Mouse (Mus musculus) urinary bladder, adult 18-20 months (tissue): Measurements from ENCODE around the gene Clk1.
"Not testable (repeated sequence)": the region's sequence is repeated elsewhere in the genome, so short reads cannot be mapped to it uniquely, and the experiment has no call there.

Source experiments
- DNase-seq, 2 experiments: peaks; one replicate each; pipeline ENCODE4 v3.0.0; 2022; ENCODE audit warnings: low spot score in 2 of 2, mixed read lengths in 2 of 2

Clk1 gene

GRCm38 (mm10) chr1:58407321-58407720 lies 16.5 kb downstream of the Clk1 start:
- DNase-seq, result no peak

DNA sequence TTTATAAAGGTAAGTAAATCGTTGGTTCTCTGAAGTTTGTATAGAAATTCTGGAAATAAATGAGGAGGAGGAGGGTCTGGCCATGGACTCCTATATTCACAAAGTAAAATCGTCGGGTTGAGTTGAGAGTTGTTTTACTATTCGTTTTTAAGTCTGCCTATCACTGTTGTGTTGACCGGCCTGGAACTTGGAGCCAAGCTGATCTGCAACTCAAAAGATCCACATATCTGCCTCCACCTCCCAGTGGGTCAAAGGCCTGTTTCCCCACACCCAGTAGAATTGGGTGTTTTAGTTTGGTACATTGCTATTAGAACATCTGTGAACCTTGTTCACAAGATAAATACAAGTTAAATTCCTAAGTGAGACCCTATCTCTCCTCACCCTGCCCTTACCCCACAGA lies 20.1 kb downstream of the Clk1 start:
- no peak for DNase-seq

DNA sequence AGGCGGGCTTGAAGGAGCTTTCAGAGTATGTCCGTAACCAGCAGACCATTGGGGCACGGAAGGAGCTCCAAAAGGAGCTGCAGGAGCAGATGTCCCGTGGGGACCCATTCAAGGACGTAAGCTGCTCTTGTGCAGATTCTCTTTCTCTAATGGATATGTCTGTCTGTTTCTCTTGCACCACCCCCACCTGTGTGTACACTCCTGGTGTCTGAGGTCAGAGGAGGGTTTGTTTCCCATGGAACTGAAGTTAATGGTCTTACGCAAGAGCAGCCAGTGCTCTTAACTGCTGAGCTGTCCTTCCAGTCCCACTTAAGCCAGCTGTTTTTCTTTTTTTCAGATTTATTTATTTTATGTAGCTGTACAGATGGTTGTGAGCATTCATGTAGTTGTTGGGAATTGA lies 22.5 kb downstream of the Clk1 start:
- no peak for DNase-seq

DNA sequence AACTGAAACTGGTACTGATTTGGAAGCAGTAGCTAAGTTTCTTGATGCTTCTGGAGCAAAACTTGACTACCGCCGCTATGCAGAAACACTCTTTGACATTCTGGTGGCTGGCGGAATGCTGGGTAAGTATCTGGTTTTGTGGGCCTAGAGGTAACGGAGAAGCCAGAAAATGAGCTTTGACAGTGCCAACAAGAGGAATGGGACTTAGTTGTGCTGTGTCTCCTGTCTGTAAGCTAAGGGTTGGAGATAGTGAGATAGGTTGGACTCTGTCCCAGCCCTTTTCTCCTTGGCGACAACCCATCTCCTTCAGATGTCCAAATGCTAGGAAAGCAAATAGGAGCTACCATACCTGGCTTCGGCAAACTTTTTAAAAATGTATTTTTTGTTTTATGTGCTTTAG lies 26.1 kb downstream of the Clk1 start:
- no peak for DNase-seq

- no peak for DNase-seq
These were observed 27.7 kb downstream of the Clk1 start for GRCm38 (mm10) chr1:58396179-58396578.

DNA sequence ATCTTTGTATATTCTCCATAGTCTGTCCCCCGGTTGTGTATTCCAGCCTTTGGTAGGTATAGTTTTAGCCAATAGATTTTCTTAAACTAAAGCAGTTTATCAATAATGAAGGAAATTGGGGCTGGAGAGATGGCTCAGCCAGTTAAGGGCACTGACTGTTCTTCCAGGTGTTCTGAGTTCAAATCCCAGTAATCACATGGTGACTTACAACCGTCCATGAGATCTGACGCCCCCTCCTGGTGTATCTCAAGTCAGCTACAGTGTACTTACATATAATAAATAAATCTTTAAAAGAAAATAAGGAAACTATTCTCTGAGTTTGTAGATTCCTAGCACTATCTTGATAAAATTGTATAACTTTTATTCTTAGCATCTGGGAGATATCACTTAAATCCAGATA lies 28.5 kb downstream of the Clk1 start:
- no peak for DNase-seq

DNA sequence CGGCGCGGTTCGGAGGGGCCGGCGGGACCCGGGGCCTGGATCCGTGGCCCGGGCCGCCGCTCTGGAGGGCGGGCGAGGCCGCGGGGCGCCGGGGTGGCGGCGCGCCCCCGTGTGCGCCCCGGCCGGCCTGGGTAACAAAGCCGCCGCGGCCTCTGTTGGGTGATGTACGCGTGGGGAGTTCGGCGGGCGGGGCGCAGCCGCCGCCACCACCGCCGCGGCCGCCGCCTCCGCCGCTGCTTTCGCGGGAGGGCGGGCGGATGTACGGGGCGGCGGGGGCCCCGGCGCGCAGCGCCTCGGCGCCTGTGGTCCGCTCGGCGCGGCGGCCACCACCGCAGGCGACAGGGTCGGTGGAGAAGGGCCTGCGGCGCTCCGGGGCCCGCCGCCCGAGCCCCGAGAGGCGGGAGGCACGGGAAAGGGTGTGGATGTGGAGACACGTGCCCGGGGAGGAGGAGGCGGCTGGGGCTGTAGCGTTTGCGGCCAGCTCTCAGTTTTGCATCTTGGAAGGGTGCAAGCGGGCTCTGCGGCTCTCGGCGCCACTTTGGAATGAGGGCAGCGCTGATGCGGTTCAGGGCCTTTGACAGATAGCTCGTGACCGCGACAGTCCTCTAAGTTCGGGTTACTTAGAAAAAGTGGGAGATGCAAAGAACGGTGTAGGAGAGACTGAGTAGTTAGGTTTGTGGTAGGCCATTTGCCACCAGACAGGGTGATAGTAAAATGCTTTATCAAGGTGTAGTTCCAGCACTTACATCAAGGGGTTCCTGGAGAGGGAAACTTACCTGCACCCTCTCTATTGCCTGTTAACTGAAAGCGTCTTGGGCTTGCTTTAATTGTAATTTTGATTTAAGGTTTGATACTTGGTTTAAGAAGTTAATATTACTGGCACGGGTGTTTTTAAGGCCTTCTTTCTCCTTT lies 30.3 kb downstream of the Clk1 start:
- DNase-seq, result peak; percentile 23 to 46

DNA sequence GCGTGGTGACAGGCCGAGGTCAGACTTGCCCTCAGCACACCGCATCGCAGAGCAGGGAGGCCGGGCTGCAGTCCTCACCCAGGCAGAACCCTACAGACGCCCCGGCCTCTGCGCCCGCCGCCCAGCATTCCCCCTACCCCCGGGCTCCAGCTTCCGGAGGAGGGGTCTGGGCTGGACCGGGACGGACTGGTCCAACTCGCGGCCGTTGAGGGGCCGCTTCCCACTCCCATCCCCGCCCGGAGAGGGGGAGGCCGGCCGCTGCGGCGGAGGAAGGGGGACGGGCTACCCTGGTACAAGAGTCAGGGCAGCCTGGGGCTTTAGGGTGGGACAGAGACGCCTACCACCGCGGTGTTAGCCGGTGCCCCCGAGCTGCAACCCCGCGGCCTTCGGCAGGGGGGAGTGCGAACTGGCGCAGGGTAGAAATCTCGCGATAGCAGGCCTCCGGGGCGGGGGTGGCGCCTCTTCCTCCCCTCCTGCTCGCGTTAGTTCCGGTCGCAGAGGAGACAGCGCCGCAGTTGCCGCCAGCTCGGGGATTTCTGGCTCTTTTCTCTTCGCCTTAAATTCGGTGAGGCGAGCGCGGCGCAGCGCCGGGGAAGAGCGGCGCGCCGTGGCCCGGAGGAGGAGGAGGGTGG lies 31.1 kb downstream of the Clk1 start, which contains the start of gene Bzw1:
Gene Bzw1 (plus strand): TSS at position 247 of the 632 bp plus-strand sequence.
- DNase-seq, result peak; percentile 89 to 90

DNA sequence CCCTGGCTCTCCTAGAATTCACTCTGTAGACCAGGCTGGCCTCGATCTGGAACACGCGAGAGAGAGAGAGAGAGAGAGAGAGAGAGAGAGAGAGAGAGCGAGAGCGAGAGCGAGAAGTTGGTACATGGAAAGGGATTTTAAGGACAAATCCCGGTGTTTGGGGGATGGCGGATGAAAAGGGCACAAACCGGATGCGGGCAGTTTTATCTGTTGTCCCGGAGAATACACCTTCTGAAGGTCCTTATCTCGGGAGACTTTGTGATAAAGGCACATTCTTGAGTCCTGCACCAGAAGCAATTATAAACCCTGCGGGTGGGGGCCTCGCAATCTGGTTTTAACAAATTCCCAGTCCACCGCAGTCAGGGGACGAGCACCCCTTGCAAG lies 31.6 kb downstream of the Clk1 start:
- no peak for DNase-seq

DNA sequence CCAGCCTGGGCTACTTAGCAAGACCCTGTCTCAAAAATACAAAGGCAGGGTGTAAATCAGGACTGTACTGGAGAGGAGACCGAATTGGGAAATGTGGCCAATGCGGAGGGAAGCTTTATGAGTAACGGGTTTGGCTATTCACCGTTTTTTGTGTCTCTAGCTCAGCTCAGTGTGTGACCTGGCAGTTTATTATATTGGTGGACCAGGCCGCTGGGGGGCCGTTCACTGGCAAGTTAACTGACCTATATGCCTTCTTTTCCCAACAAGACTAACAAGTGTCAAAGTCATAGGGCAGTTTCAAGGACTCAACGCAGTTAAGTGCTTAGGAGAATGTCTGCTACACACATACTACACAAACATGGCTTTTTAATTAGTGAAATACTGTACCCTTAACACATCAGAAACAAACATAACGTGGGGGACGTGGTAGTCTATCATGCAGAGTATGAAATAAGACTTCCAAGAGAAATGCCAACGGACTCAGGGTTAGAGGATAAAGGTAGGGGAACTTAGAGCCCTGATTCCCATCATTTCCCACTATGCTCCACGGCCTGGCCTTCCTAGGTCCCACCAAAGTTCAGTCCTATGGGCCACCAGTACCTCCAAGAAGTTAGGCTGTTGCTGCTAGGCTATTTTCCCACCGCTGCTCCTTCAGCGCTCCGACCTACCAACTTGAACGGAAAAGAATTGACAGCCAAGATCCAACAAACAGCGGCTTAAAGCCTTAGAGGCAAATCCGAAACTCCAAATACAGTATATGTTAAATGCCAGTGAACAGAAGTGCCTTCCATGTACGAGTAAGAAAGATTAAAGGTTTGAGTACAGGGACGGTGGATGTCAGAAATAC lies 32.2 kb downstream of the Clk1 start:
- no peak for DNase-seq

GRCm38 (mm10) chr1:58382586-58383281 lies 41.1 kb downstream of the Clk1 start:
- no peak for DNase-seq

DNA sequence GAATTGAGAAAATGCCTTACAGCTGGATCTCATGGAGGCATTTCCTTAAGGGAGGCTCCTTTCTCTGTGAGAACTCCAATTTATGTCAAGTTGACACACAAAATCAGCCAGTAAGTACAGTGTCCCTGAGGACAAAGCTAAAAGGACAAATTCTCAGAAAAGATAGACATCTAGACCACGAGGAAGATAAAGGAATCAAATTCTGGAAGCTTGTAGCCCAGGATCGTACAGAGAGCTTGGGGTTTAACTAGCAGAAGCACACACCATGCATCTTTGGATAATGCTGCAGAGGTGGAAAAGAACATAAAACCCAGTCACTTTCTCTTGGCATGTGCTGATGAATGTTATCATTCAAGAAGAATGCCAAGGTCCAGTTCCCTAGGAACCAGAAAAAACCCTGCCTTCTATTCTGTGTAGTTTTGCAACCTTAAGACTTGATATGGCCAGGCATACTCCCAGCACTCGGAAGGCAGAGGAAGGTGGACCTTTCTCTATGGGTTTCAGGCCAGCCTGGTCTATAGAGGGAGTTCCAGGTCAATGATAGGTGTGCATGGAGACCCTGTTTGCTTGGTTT lies 48.2 kb downstream of the Clk1 start:
- no peak for DNase-seq

GRCm38 (mm10) chr1:58374266-58374665 lies 49.6 kb downstream of the Clk1 start:
- DNase-seq, result not testable (repeated sequence)

DNA sequence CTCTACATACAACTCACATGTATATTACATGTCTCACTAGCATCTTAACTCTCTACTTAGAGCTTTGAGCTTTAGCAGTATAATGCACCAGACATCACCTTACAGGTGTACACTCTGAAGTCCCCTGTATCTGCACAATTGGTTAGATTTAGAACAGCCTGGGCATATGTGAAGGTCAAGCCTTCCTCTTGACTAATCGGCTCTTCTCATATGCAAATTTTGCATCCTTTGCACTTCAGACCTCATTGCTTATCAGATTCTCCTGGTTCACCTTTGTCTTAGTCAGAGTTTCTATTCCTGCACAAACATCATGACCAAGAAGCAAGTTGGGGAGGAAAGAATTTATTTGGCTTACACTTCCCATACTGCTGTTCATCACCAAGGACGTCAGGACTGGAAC lies 54.1 kb downstream of the Clk1 start:
- DNase-seq, result no peak

DNA sequence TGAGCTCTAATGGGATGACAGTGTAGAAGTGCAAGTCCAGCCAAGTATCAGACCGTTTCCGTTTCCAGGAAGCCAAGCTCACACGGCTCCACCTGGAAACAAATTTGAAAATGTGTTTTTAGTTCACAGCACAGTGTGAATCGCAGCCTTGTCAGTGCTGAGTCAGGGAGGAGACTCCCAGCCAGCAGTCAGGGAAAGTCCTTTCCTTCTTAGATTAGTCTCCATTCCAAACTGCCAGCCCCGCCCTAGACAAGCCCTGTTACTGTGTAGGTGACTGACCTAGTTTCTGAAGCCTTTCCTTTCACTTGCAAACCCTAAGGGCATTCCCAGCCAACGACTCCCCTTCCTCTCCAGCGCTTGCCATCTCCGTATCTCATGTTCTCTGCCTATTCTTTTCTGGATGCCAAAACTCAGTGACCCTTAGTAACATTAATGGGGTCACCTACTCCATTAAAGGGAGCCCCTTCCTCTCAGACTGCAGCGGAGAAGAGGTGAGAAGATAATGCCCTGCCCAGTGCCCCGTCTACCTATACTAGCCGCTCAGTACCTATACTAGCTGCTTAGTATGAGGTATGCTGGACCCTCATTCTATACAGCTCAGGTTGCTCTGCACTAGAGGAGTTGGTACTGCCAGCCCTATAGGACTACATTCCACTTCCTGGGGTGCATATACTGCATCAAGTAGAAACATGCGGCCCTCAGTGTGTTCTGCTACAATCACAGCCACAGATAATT lies 57.0 kb downstream of the Clk1 start:
- DNase-seq, result peak; percentile 21 to 25

DNA sequence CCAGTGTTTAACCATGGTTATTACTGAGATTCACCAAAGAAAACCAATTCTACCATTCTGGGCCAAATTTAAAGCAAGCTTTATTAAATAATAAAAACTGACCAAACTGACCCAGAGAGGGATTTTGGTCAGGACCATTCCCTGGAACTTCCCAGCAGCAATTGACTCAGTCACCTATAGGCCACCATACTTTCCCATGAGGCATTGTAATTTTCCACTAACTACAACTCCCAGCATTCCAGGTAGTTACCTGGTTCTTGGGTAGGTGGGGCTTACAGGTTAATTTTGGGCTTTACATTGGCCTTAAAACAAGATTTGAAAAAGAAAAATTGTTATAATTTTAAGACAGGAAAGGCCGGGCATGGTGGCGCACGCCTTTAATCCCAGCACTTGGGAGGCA lies 58.0 kb downstream of the Clk1 start:
- DNase-seq, result no peak

DNA sequence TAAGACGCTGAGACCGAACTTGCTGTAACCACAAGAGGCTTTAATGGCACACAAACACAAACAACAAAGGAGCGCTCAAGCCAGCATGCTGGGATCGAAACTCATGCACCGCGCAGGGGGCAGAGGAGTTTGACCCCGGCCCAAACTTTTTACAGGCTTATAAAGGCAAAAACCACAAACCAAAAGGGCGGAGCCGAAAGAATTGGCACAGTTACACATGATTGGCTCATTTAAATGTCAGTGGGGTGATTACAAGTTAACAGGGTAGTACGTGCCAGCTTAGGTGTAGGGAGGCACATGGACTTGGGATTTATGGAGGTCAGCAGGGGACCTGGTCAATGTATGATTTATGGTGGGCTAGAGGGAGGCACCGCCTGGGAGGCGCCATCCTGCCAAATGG lies 59.3 kb downstream of the Clk1 start:
- no peak for DNase-seq

GRCm38 (mm10) chr1:58362296-58362695 lies 61.6 kb downstream of the Clk1 start:
- DNase-seq, result no peak
